Mouse (Mus musculus) embryonic stem cell, embryonic (primary cell): ENCODE data around the gene Cmtm5.
"Not testable (repeated sequence)": the region's sequence is repeated elsewhere in the genome, so short reads cannot be mapped to it uniquely, and the experiment has no call there.

Experiments
- CTCF ChIA-PET, 4 experiments: fragments of 300-600 bp in 2 of 4; fragments of 350-600 bp in 2 of 4; sonication (Branson Sonifier 250); formaldehyde crosslinking; loops; one replicate each; lab custom pipeline; 2022; ENCODE audit warnings: inconsistent platforms in 2 of 4; lab: Charles Lee
- POLR2A ChIA-PET, 4 experiments: fragments of 300-600 bp in 2 of 4; fragments of 350-600 bp in 2 of 4; sonication (Branson Sonifier 250); formaldehyde crosslinking; loops; one replicate each; lab custom pipeline; 2022; ENCODE audit warnings: antibody characterized with exemption in 4 of 4, inconsistent platforms in 1 of 4; lab: Charles Lee

Cmtm5 gene

DNA sequence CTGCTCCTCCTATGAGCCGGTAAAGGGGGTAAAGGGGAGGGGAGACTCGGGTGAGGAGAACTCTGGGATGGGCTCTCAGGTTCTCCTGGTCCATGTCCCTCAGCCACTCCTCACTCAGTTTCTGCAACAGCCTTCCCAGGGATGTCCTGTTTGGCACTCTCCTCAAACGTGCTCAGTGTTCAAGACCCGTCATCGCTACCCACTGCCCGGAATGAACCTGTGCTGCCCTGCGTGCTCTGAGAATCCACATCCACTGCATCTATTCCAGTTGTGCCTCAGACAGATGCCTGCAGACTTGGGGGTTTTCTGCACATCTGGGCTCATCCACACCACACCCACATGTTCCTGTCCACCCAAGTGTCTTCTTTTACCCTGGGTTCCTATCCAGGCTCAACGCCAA lies 6.4 kb downstream of the Cmtm5 start:
- ChIA-PET POLR2A (interaction anchor here in 1 of 4 experiments (1.3 to 1.7 kb wide), 2 partner anchors 17 to 34 kb away, joined by 3 to 6 read pairs; partner anchors contain the start of gene Efs), CTCF (no interaction called here)

DNA sequence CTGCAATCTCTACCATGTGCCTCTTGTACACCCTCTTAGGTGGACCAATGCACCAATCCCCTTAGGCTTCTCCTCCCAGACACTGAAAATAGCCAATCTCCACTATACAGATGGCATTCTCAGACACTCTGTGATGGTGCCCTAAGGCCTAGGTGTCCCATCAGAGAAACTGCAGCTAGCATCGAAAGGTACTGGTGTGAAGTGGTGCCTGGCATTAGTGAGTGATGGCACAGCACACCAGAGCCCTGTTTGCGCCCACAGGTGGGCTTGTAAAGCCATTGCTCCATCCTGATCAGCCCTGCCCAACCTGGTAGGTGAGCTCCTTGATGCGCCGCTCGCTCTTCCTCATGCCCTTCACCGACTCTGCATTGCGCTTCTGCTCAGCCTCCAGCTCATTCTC lies 7.9 kb downstream of the Cmtm5 start:
- POLR2A ChIA-PET, result interaction anchor here in 3 of 4 experiments (0.7 to 1.6 kb wide), 3 partner anchors 28 to 29 kb away, joined by 8 to 19 read pairs (median 8); no protein-coding TSS in a partner anchor

DNA sequence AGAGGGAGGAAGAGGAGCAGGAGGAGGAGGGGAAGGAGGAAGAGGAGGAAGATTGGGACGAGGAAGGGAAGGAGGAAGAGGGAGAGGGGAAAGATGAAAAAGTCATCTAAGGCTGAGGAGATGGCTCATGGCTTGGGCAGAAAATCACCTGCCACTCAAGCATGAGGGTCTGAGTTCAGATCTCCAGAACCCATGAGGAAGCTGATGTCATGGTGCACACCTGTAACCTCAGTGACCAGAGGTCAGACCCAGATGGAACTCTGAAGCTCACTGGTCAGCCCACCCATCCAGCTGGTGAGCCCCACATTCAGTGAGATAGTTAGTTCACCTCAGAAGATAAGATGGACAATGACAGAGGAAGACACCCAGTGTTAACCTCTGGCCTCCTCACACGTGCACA lies 8.9 kb downstream of the Cmtm5 start:
- ChIA-PET CTCF (no interaction called here), POLR2A (interaction anchor here in 1 of 4 experiments (1.6 kb wide), 1 partner anchor 28 kb away, joined by 19 read pairs; no protein-coding TSS in a partner anchor)

More for the DNA sequence above, 7.9 kb downstream of the Cmtm5 start:
- CTCF ChIA-PET, result interaction anchor here in 1 of 4 experiments (0.7 kb wide), 1 partner anchor 29 kb away, joined by 16 read pairs; no protein-coding TSS in a partner anchor

DNA sequence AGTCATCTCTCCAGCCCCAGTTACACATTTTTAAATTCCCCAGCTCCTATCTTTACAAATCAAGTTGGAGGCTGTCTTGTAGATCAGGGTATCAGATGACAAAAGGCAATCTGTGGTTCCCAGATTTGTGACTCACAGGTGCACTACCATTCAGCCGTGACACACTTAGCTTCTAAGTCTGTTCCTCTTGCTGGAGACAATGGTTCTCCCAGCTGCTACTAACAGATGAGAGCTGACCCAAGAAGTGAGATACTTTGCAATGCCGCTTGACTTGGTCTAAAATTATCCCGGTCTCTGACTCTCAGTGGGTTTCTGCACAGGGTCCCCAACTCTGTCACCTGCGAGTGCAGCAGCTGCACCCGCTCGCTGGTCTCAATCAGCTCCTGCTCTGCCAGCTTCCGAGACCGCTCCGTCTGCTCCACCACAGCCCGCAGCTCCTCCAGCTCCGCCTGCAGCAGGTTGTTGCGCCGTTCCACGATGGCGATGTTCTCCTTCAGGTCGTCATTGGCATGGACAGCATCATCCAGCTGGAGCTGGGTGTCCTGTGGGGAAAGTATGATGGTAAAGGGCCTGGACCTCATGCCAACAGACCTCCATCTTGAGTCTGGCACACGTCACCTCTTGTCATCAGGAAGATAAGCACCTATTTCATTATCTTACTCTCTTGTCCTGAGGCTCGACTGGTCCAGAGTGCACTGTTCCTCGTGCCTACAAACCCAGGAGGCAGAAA lies 10.1 kb downstream of the Cmtm5 start:
- ChIA-PET POLR2A (interaction anchor here in 3 of 4 experiments (0.6 to 1.0 kb wide), 4 partner anchors 13 to 52 kb away, joined by 3 to 7 read pairs (median 4); no protein-coding TSS in a partner anchor), CTCF (interaction anchor here in 3 of 4 experiments (0.6 to 1.3 kb wide), 3 partner anchors 36 to 759 kb away, joined by 3 to 4 read pairs (median 3); partner anchors contain the start of gene Ngdn (in 1 of the 3))

DNA sequence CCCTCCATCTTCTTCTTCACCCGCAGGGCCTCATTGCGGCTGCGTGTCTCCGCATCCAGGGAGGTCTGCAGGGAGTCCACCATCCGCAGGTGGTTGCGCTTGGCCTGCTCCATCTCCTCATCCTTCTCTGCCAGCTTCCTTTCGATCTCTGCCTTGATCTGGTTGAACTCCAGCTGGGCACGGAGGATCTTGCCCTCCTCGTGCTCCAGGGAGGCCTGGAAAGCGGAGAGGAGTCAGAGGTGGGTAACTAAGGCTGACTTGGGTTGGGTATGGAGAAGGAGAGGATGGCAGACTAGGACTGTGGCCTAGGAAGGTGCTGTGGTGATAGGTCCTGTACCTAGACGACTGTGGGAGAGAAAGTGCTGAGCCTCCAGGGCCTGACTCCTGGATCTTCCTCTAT lies 10.9 kb downstream of the Cmtm5 start:
- POLR2A ChIA-PET, CTCF ChIA-PET: not testable (repeated sequence)

DNA sequence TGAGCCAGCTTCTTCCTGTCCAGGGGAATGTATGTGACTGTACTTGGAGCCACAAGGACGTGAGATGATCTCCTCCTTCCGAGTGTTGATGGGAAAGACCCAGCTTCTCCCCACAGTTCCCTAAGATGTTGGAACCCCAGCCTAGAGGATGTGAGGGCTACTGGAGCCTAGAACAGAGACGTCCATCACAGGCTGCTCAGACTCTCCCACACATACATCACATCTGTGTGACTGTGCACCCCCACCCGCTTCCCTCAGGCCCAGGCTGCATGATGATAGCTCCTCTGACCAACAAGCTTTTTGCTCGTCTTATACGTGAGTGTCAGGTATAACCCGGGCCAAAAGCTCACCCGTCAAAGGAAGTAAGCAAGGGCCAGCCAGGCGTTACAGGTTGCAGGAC lies 12.7 kb downstream of the Cmtm5 start:
- POLR2A ChIA-PET, result interaction anchor here in 3 of 4 experiments (0.6 to 2.4 kb wide), 6 partner anchors 17 to 46 kb away, joined by 3 to 8 read pairs (median 5); partner anchors contain the start of gene Efs (in 1 of the 3)
- CTCF ChIA-PET, result interaction anchor here (0.9 to 3.6 kb wide), 7 partner anchors 9 to 163 kb away, joined by 3 to 17 read pairs (median 4); partner anchors contain the start of gene Ngdn (in 1 of the 4)

DNA sequence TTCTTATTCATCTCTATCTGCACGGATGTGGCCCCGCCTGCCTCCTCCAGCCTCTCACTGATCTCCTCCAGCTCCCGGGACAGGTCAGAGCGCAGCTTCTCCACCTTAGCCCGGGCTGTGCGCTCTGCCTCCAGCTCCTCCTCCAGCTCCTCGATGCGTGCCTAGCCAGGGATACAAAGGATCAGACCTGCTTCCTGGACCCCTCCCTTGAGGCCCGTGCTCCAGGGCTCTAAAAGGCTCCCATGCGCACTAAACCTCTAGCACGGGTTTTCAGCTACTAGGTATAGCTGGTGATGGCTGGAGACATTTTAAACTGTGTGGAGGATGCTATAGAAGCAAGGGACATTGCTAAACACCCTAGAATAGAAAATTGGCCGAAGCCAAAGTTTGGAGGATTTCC lies 14.4 kb downstream of the Cmtm5 start:
- CTCF ChIA-PET, result interaction anchor here in 1 of 4 experiments (3.6 kb wide), 1 partner anchor 11 kb away, joined by 17 read pairs; no protein-coding TSS in a partner anchor
- POLR2A ChIA-PET, result interaction anchor here in 2 of 4 experiments (0.7 to 1.8 kb wide), 4 partner anchors 11 to 29 kb away, joined by 3 to 4 read pairs (median 4); no protein-coding TSS in a partner anchor

DNA sequence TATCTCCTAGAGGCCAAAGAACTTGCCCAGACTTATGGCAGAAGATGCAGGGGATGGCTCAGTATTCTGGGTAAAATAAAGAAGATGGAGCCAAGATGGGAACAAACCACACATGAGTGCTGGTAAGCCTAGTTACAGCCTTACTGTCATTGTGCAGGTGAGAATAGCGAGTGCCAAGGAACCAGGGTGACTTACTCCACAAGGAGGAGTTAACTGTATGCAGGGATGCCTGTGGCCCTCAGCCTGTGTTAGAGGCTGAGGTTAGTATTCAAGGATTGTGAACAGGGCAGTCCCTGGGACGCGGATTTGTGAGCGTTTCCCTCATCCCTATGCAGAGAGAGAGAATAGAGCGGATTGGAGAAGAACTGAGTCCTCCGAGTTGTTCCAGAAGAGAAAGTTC lies 15.5 kb downstream of the Cmtm5 start:
- POLR2A ChIA-PET, result interaction anchor here in 1 of 4 experiments (0.7 kb wide), 1 partner anchor 63 kb away, joined by 4 read pairs; no protein-coding TSS in a partner anchor

DNA sequence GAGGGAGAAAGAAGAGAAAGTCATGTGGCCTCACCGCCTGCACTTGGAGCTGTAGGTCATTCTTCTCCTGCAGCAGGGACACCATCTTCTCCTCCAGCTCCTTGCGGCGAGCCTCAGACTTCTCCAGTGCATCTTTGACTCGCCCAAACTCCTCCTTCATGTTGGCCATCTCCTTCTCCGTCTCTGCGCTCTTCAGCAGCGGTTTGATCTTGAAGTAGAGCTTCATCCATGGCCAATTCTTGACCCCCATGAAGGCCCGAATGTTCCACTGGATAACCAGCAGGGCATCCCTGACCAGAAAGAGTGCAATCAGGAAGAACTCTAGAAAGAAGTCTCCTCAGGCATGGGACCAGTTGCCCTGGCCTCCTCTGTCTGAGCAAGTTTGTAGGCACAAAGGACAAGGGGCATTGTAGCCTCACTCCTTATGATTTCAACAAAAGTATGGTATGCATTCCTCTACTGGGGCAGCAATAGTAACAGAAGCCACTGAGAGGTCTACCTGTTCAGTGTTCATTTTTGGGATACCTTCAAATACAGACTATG lies 17.7 kb downstream of the Cmtm5 start:
- POLR2A ChIA-PET, result interaction anchor here (0.6 to 1.7 kb wide), 4 partner anchors 15 to 114 kb away, joined by 3 to 5 read pairs (median 4); partner anchors contain the start of gene Slc22a17 (in 1 of the 4)
- CTCF ChIA-PET, result no interaction called here

More for the DNA sequence above, 15.5 kb downstream of the Cmtm5 start:
- CTCF ChIA-PET, result interaction anchor here in 1 of 4 experiments (3.6 kb wide), 1 partner anchor 12 kb away, joined by 17 read pairs; no protein-coding TSS in a partner anchor

DNA sequence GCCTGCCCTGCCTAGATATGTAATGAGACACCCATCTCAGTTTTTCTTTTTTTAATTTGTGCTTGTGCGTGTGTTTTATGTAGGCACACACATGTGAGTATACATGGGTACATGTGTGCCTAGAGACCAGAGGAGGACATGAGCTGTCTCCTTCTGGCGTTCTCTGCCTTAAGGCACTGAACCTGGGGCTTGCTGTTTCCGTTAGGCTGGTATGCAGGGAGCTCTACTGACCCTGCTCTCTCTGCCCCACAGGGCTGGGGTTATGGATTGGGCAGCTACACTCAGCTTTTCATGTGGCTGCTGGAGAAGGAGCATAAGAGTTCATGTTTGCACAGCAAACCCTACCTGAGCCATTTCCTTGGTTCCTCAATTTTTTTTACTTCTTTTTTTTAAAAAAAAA lies 18.4 kb downstream of the Cmtm5 start:
- CTCF ChIA-PET, result no interaction called here
- POLR2A ChIA-PET, result interaction anchor here in 3 of 4 experiments (0.6 to 1.7 kb wide), 4 partner anchors 27 to 407 kb away, joined by 3 to 5 read pairs (median 4); partner anchors contain the start of gene Slc22a17 (in 1 of the 3)

DNA sequence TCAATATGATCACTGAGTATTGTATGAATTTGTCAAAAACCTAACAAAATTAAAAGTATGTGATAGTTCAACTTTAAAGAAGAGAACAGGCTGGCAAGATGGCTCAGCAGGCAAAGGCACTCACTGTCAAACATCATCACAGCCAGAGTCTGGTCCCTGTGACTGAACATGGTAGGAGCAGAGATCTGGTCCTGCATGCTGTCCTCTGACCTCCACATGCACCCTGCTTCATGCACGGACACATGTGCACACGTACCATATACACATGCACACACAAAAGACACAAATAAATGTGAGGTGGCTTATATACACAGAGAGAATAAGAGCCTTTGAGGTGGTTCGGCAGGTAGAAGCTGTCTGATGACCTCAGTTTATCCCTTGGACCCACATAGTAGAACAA lies 19.4 kb downstream of the Cmtm5 start:
- CTCF ChIA-PET, result interaction anchor here in 2 of 4 experiments (1.1 to 1.4 kb wide), 3 partner anchors 16 to 193 kb away, joined by 4 to 5 read pairs (median 5); no protein-coding TSS in a partner anchor

DNA sequence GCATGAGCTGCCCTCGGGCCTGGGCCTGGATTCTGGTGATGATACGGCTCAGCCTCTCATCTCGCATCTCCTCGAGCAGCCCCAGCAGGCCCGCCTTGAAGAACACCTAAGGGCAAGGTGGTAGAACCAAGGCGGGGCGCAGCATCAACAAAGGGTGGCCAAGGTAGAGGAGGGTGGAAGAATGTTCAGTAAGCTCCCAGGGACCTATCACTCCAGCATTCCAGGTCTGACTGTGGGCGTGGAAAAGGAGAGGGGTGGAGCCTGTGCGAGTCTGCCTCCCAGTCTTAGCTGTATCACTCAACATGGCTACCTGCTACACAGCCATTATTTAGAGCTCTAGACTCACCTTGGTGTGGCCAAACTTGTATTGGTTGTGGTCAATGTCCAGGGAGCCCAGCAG lies 20.5 kb downstream of the Cmtm5 start:
- CTCF ChIA-PET, result interaction anchor here in 3 of 4 experiments (1.0 to 1.9 kb wide), 7 partner anchors 17 to 192 kb away, joined by 3 to 7 read pairs (median 4); partner anchors contain the start of gene Ngdn (in 1 of the 3)

More for the DNA sequence above, 19.4 kb downstream of the Cmtm5 start:
- POLR2A ChIA-PET, result interaction anchor here in 1 of 4 experiments (1.4 kb wide), 1 partner anchor 26 kb away, joined by 3 read pairs; no protein-coding TSS in a partner anchor

DNA sequence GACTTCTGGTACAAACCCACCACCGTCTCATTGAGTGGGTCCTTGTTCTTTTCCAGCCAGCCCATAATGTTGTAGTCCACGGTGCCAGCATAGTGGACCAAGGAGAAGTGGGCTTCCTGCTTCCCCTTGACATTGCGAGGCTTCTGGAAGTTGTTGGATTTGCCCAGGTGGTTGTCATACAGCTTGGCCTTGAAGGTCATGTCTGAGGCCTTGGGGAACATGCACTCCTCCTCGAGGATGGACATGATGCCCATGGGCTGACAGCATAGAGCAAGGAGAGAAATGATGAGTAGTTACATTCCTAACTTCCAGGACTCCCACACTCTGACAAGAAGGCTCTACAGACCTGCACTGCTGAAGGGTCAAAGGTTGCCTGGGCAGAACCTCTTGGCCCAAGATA lies 22.4 kb downstream of the Cmtm5 start:
- POLR2A ChIA-PET, result no interaction called here
- CTCF ChIA-PET, result interaction anchor here in 1 of 4 experiments (1.7 kb wide), 1 partner anchor 19 kb away, joined by 3 read pairs; no protein-coding TSS in a partner anchor

More for the DNA sequence above, 20.5 kb downstream of the Cmtm5 start:
- POLR2A ChIA-PET, result interaction anchor here in 3 of 4 experiments (0.6 to 1.4 kb wide), 9 partner anchors 26 to 535 kb away, joined by 3 to 5 read pairs (median 3); partner anchors contain the start of genes Ngdn (in 2 of the 3) and Efs (in 1 of the 3)

DNA sequence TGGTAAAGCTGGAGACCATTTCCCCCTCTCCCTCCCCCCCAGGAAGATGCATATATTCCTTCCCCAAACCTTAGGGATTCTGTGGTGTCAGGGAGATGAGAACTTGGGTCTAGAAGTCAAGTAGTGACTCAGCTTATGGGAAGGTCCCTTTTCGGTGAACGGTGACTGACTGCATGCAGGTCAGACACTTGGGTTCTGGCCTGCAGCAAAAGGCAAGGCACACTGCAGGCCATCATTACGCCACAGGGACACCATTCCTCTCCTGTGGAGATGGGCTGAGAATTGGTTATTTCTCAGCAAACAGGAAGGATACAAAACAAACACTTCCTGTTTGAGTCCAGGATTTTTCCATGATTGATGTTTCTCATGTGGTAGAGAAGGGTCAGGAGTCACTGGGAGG lies 23.1 kb downstream of the Cmtm5 start:
- ChIA-PET POLR2A (no interaction called here), CTCF (interaction anchor here in 1 of 4 experiments (1.7 kb wide), 1 partner anchor 19 kb away, joined by 3 read pairs; no protein-coding TSS in a partner anchor)

DNA sequence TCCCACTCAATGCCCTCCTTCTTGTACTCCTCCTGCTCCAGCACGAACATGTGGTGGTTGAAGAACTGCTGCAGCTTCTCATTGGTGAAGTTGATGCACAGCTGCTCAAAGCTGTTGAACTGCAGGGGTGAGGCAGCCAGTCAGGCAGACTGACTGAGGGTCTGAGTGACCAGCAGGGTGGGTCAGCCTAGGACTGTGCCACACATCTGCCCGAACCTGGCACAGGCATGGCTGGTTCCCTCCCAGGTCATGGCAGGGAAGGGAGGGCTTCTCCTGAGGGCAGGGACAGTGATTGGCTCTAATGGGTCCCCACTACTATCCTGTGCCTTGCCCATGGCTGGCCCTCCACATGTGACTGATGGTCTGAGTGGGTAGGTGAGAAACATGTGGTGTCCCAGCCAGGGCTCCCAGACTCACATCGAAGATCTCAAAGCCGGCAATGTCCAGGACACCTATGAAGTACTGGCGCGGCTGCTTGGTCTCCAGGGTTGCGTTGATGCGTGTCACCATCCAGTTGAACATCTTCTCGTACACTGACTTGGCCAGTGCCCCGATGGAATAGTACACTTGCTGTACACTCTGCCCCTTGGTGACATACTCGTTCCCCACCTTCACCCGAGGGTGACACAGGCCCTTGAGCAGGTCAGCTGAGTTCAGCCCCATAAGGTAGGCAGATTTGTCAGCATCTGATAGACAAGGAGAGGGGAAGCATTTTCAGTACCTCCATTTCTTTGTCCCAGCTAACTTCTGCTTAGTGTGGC lies 24.0 kb downstream of the Cmtm5 start:
- CTCF ChIA-PET, result interaction anchor here in 1 of 4 experiments (1.7 kb wide), 1 partner anchor 20 kb away, joined by 3 read pairs; no protein-coding TSS in a partner anchor
- POLR2A ChIA-PET, result not testable (repeated sequence)

DNA sequence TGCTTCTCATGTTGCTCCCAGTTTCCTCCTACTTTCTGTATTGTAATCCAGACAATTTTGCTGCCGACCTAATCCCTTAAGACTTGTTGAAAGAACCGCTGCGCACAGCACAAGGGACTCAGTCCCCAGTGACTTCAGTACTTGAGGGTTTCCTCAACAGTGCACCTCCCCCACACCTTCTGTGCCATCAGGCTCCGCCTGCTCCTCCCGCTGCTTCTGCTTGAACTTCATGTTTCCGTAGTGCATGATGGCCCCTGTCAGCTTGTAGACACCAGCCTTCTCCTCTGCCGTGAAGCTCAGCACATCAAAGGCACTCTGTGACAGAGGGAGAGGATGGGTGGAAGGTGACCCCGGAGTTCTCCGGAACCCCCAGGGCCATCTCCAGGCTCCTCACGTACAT lies 24.7 kb downstream of the Cmtm5 start:
- CTCF ChIA-PET, result interaction anchor here in 2 of 4 experiments (0.6 kb wide), 2 partner anchors 160 to 771 kb away, joined by 3 read pairs; no protein-coding TSS in a partner anchor

DNA sequence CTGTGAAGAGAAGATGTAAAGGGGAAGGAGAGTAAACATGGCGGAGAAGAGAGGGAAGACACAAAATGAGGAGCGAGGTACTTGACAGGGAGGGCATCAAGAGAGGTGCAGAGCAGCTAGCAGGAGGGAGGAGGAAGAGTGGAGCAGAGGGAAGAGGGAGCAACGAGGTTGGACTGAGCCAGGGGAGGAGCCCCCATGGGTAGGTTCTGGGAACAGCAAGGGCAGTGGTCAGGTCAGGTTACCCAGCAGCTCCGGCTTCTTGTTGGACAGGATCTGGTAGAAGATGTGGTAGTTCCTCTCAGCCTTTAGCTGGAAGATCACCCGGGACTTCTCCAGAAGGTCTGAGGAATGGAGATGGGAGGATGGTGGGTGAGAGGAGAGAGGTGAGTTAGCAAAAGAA lies 25.4 kb downstream of the Cmtm5 start:
- CTCF ChIA-PET, result interaction anchor here in 1 of 4 experiments (1.0 kb wide), 1 partner anchor 174 kb away, joined by 6 read pairs; no protein-coding TSS in a partner anchor
- POLR2A ChIA-PET, result no interaction called here

More for the DNA sequence above, 24.7 kb downstream of the Cmtm5 start:
- POLR2A ChIA-PET, result interaction anchor here in 2 of 4 experiments (0.7 kb wide), 2 partner anchors 15 to 54 kb away, joined by 4 to 9 read pairs; partner anchors contain the start of gene Ngdn (in 1 of the 2)
